Mouse (Mus musculus) ES-Bruce4 (cell line): ENCODE measurements around the gene Pabpn1l.

Experiments used
- EP300 ChIP-seq: IDR thresholded peaks from 2 replicates; pipeline ENCODE4 v1.6.1; 2011; ENCODE audit warnings: low read depth, low read length; ENCODE audit not compliant: insufficient read depth
- POLR2A ChIP-seq: IDR thresholded peaks from one replicate; pipeline ENCODE4 v1.8.1; 2011; ENCODE audit warnings: low read length; ENCODE audit not compliant: insufficient read depth

GRCm38 (mm10) chr8:122585411-122585891 lies 37.1 kb downstream of the Pabpn1l start:
- no peak for TF ChIP-seq EP300
- no peak for TF ChIP-seq POLR2A
